Mouse (Mus musculus): ENCODE measurements around the gene Poc5.

- TF ChIP-seq CTCF (IDR thresholded peaks at IDR 0.05; ENCODE audit: borderline replicate concordance, insufficient read depth, low read depth, low read length) (no peak), POLR2A (IDR thresholded peaks at IDR 0.05; ENCODE audit: borderline replicate concordance, insufficient read depth, low read length) (no peak)
Measured at GRCm38 (mm10) chr13:96432376-96432811, 44.3 kb downstream of the Poc5 start.
